Mouse (Mus musculus) cerebellum, adult 8-10 months (tissue): ENCODE data around the gene Mtmr4.

Experiments used
- DNase-seq: peaks from one replicate; pipeline ENCODE4 v3.0.0; 2022

Gene Mtmr4

DNA sequence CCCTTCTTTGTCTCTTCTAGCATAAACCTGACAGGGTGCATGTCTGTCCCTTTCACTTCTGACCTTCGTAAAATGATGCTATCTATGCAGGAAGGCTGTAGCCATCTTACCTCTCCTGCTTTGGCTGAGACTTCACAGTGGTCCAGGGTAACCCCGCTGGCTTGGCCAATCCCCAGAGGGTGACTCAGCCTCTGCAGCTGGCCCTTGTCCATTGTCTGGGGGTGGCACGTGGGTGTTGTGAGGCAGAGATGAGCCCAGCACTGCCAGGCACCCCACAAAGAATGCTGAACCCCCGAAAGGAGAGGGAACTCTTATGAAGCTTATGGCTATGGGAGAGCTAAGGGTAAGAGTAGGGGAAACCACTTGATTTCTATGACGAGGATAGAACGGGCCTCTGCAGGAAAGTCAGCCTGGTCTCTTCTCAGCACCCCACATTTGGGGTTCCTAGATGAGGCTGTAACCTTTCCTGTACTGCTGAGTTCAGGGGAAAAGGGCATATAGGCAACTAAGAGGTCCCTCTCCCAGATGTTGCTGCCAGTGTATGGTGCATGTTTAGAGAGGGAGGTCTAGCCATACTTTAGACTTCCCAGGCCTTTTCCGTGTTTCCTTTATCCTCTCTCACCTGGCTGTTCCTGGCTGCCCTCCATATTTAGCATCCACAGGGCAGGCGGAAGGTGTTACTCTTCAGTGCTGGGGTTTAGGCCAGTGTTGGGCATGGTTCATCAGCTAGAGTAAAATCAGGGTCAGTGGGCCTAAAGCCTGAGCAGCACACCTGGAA is 9.8 kb upstream of the Mtmr4 start:
- DNase-seq: peak; percentile 60

GRCm38 (mm10) chr11:87583291-87584034 is 8.5 kb upstream of the Mtmr4 start:
- DNase-seq: no peak

DNA sequence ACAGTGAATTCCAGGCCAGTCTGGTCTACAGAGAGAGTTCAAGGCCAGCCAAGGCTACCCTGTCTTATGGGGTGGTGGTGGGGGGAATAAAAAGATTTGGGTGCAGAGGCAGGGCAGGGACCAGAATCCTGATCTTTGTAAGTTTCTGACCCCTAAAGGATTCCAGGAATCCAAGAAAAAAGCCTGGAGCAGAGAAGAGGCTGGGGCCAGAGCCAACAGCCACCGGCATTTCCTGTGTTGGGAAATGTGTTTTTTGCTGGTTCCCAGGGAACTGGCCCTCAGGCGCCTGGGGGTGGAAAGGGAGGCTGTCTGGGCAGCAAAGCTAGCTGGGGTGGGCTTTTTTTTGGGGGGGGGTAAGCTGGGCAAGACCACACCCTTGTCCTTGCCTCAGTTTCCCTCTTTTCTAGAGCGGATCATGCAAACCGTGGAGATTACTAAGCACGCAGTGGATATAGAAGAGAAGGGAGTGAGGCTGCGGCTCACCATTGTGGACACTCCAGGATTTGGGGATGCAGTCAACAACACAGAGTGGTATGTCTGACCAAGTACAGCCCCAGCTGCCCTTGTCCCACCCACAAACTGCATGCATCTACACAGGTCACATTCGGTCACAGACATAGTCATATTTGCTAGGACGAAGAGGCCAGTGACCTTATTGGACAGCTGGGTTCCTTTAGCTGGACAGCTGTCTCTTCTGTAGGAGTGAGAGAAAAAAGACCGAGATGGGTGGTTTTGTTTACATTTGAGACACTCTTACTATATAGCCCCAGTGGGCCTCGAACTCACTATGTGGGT is 7.1 kb upstream of the Mtmr4 start:
- no peak for DNase-seq

DNA sequence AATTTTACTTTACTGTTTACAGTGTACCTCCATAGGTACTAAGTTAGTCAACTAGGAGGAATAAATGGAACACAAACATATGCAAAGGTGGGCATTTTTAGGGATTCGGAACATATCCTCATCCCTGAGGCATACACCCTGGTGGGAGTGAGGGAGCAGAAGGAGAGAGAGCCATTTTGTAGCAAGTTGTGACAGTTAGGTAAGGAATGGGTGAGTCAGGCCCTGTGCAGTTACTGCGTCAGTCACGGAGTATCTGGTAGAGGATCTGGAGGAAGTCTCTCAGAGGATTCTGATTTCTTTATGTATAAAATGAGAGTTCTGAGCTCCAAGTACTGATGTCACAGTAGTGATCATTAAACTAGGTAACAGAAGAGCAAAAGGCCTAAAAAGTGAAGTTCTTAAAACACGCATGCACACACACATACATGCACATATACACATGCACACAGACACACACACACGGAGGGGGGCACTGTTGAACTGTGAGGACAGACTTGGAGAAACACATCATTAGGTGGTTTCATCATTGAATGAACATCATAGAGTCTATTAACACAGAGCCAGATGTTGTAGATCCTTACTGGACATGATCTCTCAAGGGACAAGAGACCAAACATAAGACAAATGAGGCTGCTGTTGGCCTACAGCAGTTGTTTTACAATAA is 4.6 kb upstream of the Mtmr4 start:
- DNase-seq: no peak

DNA sequence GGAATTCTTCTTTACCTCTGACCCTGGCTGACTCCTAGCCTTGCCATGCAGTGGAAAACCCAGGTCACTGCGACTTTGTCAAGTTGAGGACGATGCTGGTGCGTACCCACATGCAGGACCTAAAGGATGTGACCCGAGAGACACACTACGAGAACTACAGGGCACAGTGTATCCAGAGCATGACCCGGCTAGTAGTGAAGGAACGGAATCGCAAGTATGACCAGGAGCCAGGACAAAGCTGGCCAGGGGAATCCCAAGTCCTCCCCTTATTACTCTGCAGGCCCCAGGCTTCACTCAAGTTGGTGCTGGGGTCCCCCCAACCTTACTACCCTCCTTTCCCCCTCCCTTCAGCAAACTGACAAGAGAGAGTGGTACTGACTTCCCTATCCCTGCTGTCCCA is 2.4 kb upstream of the Mtmr4 start:
- DNase-seq: no peak

- no peak for DNase-seq
Observed at GRCm38 (mm10) chr11:87590841-87591525, 979 bp upstream of the Mtmr4 start.

- DNase-seq: no peak
Observed at GRCm38 (mm10) chr11:87592354-87592695, 363 bp downstream of the Mtmr4 start.

DNA sequence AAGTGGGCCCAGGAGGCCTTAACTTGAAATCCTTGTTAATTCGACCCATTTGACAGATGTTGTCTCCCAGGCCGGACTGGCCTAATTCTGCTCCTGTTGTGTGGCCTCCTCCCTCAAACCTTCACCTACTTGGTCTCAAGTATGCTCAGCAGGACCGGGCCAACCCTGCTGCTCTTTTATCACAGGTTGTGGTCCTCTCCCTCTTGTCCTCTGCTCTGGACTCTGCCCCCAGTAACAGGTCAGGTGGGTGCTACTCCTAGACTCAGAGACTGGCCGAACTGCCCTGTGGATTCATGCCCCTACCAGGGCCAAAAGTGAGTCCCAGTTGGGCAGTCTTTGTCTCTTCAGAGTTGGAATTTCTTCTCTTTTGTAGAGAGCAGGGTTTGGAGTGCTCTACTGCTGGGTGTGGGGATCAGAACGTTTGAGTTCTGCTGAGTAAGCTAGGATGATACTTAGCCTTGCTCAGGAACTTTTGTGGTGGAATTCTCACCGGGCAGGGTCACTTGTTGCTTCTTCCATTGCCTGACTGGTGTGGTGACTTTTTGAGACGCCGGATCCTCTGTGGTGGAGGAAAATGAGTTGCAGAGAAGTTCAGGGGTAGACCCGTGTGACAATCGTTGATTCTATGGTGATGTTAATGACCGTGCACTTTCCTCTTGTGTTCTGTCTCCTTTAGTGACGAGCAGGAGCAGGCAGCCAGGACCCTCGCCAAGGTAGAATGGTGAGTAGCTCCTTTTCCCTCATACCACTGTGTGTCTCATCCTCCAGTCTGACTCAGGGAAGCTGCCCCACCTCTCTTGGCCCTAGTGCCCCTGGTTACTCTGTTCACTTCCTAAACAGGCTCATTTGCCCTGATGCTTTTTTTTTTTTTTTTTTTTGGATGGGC is 994 bp downstream of the Mtmr4 start:
- DNase-seq: no peak

DNA sequence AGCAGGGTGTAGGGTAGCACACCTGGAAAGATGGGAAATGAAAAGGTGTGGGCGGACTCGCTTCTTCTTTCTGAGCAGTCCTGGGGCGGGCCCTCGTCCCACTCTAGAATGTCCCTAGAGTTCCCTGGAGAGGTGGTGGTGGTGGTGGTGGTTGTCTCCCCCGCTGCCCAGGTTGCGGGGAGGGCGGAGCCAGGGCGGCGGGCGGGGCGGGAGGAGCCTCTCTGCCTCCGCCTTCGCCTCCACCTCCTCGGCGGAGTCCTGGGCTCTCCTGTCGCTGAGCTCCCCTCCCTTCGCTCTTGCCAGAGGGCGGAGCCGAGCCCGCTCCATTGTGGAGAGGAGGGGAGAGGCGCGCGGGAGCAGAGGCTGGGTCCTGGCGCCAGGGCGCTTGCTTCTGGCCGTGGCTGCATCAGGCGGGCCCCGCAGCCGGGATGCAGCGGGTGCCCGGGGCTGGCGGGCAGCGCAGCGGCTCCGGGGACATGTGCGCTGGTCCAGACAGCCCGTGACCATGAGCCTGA is 3.4 kb downstream of the Mtmr4 start:
- peak; percentile 85 for DNase-seq

GRCm38 (mm10) chr11:87595976-87596375 is 4.0 kb downstream of the Mtmr4 start:
- no peak for DNase-seq

DNA sequence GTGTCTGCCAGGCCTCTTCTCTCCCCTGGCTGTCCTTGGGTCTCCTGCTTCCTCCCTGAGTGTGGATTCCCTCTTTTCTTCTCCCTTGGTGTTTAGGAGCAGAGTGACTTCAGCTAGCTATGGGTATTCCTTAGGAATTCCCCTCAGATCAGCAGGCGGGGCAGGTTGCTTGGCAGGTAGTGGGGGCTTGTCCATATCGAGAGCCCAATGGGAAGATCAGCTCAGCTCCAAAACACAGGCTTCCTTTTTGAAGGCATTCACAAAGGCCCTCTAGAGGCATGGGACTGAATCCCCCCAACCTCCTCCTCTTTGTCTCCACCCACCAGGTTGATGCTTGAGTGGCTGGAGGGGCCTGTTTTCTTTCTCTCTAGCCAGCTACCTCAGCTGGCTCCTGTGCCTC is 4.5 kb downstream of the Mtmr4 start:
- no peak for DNase-seq

- no peak for DNase-seq
Observed at GRCm38 (mm10) chr11:87597061-87597460, 5.1 kb downstream of the Mtmr4 start.

GRCm38 (mm10) chr11:87599395-87600089 is 7.6 kb downstream of the Mtmr4 start:
- DNase-seq: no peak

GRCm38 (mm10) chr11:87600322-87600853 is 8.4 kb downstream of the Mtmr4 start:
- DNase-seq: no peak

- no peak for DNase-seq
Observed at GRCm38 (mm10) chr11:87602234-87602633, 10.3 kb downstream of the Mtmr4 start.

- DNase-seq: no peak
Observed at GRCm38 (mm10) chr11:87603571-87603970, 11.6 kb downstream of the Mtmr4 start.

- DNase-seq: no peak
Observed at GRCm38 (mm10) chr11:87609264-87609663, 17.3 kb downstream of the Mtmr4 start.

DNA sequence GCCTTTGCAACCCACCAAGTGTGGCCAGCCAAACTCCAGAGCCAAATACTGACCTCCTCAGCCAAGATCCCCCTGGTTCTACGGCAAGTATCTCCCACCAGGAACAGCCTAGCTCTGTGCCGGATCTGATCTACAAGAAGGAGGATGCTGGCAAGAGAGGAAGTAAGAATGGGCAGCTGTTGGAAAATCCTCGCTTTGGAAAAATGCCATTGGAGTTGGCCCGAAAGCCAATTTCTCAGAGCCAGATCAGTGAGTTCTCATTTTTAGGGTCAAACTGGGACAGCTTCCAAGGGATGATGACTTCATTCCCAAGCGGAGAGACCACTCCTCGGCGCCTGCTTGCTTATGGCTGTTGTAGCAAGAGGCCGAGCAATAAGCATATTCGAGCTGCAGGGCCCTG is 19.6 kb downstream of the Mtmr4 start:
- DNase-seq: no peak

DNA sequence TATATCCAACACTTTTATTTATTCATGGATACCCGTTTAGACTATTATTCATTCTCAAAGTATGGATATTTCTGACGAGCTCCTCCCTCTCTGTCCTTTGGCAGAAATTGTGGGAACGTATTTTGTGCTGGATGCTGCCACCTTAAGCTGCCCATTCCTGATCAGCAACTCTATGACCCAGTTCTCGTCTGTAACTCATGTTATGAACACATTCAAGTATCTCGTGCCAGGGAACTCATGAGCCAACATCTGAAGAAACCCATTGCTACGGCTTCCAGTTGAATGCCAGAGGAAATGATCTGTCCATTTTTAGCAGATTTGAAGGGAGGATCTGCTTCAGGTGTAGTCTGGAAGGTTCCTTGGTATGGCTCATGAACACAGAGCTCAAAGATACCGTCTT is 22.0 kb downstream of the Mtmr4 start:
- no peak for DNase-seq

GRCm38 (mm10) chr11:87615551-87615950 is 23.6 kb downstream of the Mtmr4 start:
- no peak for DNase-seq
